Mouse (Mus musculus): Measurements from ENCODE around the gene Map3k4.

- TF ChIP-seq ZNF384 (IDR thresholded peaks at IDR 0.05; ENCODE audit: low read depth, low read length), result no peak
- TF ChIP-seq CHD2 (IDR thresholded peaks at IDR 0.05; ENCODE audit: low read depth, low read length), result no peak
- no peak for TF ChIP-seq HCFC1 (IDR thresholded peaks at IDR 0.05; ENCODE audit: borderline replicate concordance, insufficient read depth, low read length)
- TF ChIP-seq ZC3H11A (IDR thresholded peaks at IDR 0.05; ENCODE audit: borderline replicate concordance, low read depth, low read length), result no peak
These were observed 20.6 kb downstream of the Map3k4 start for GRCm38 (mm10) chr17:12297978-12298377.
